Mouse (Mus musculus) liver, embryonic 13.5 days (tissue): ENCODE measurements around the gene Fign. TPM values are rescaled to one million over a fixed set of nuclear protein-coding genes. Genes with fewer than 3 reads are reported as not detected.

Source experiments
- ATAC-seq: fragments of 200-750 bp; cut with Nextera tagmentation; 2 replicates; pipeline ENCODE4 v1.8.0; 2017; ENCODE audit warnings: low read depth, mild to moderate bottlenecking, moderate number of reproducible peaks, moderate library complexity
- DNase-seq: peaks from one replicate; pipeline ENCODE4 v3.0.0; 2022
- H3K27ac ChIP-seq: fragments of 300-500 bp; sonication (generic); 2 replicates; pipeline ENCODE4 v1.5.1; 2015; ENCODE audit warnings: moderate library complexity, mild to moderate bottlenecking, inconsistent platforms
- H3K27me3 ChIP-seq: fragments of 300-500 bp; sonication (generic); 2 replicates; pipeline ENCODE4 v1.6.1; 2015; ENCODE audit warnings: mild to moderate bottlenecking, inconsistent platforms
- H3K36me3 ChIP-seq: fragments of 300-500 bp; sonication (generic); 2 replicates; pipeline ENCODE4 v1.6.1; 2015; ENCODE audit warnings: mild to moderate bottlenecking, inconsistent platforms
- H3K4me1 ChIP-seq: fragments of 300-500 bp; sonication (generic); replicated peaks from 2 replicates; pipeline ENCODE4 v1.6.1; 2015; ENCODE audit warnings: inconsistent platforms
- H3K4me2 ChIP-seq: fragments of 300-500 bp; sonication (generic); 2 replicates; pipeline ENCODE4 v1.6.1; 2015; ENCODE audit warnings: inconsistent platforms, mild to moderate bottlenecking, moderate library complexity
- H3K4me3 ChIP-seq: fragments of 300-500 bp; sonication (generic); replicated peaks from 2 replicates; pipeline ENCODE4 v1.5.1; 2015; ENCODE audit warnings: mild to moderate bottlenecking, inconsistent platforms
- H3K9ac ChIP-seq: fragments of 300-500 bp; sonication (generic); 2 replicates; pipeline ENCODE4 v1.6.1; 2015; ENCODE audit warnings: mild to moderate bottlenecking, inconsistent platforms
- H3K9me3 ChIP-seq: fragments of 300-500 bp; sonication (generic); replicated peaks from 2 replicates; pipeline ENCODE4 v1.6.1; 2016; ENCODE audit warnings: inconsistent platforms
- WGBS: fragments of 180-500 bp; shearing (Covaris S2); methylation state at CpG from one replicate; pipeline ENCODE4 v1.1.7; 2015; ENCODE audit not compliant: insufficient replicate concordance; 5-methylcytosine and 5-hydroxymethylcytosine counted together
- polyA plus RNA-seq: library from polyadenylated mRNA; unstranded; fragments of >200 nt; fragmentation: Nextera tagmentation; extraction: Ambion mirVana; gene quantifications from 2 replicates; pipeline ENCODE4 v1.2.1, GENCODE M21; 2015

Fign gene
- polyA plus RNA-seq, 1 experiment from 2014 or later, result 1.8 TPM

DNA sequence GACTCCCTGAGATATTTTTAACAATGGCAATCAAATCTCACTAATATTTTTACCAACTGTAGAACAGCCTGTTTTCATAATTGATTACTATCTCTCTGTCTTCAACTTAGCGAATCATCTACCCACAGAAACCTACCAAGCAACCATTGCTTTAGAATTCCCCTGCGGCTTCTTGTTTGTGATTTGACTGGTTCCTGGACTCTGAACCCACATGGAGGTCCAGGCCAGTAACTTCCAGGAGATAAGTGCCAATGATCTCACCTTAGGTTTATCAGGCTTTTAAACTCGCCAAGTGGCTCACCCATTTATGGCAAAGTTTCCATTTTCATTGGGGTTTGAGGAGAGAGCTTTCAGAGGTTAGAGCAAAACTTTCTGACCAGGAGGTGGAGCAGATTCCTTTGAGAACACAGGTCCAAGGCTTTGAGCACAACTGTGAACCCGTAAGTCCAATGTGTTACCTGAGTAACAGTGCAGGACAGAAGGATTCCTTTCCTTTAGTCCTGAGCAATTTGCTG, 172.1 kb downstream of the Fign start:
- Histone ChIP-seq H3K36me3 (no peaks in the 10 kb centered on the region), H3K9me3 (no peaks in the 10 kb centered on the region), H3K27ac (no peak overlapping the region), H3K27me3 (no peaks in the 10 kb centered on the region), H3K4me1 (no peaks in the 10 kb centered on the region), H3K9ac (no peak overlapping the region), H3K4me2 (no peak overlapping the region), H3K4me3 (no peak overlapping the region)
- no peak for DNase-seq
- no peak for ATAC-seq
- WGBS, result 47% methylated on average over 4 of the region's 4 CpGs
